Mouse (Mus musculus) erythroblast, embryonic 14.5 days (primary cell): ENCODE results near the gene Tmem191c. TPM values are rescaled to one million over a fixed set of nuclear protein-coding genes. Genes with fewer than 3 reads are reported as not detected.
A peak's percentile ranks its signal among the peaks of the same experiment; 100 is the strongest.

ENCODE experiments used
- H3K27me3 ChIP-seq: 2 replicates; pipeline ENCODE4 v1.6.1; 2012; ENCODE audit warnings: inconsistent platforms; ENCODE audit not compliant: control insufficient read depth
- H3K36me3 ChIP-seq: 2 replicates; pipeline ENCODE4 v1.6.1; 2012; ENCODE audit warnings: mild to moderate bottlenecking, inconsistent platforms; ENCODE audit not compliant: control insufficient read depth
- H3K4me1 ChIP-seq: 2 replicates; pipeline ENCODE4 v1.6.1; 2012; ENCODE audit warnings: inconsistent platforms; ENCODE audit not compliant: control insufficient read depth
- H3K4me3 ChIP-seq: replicated peaks from 2 replicates; pipeline ENCODE3; 2012; ENCODE audit warnings: moderate library complexity, mild to moderate bottlenecking, inconsistent platforms
- H3K9me3 ChIP-seq: 2 replicates; pipeline ENCODE4 v1.6.1; 2012; ENCODE audit warnings: low read length, inconsistent platforms, mixed read lengths; ENCODE audit not compliant: control insufficient read depth
- GATA1 ChIP-seq: IDR thresholded peaks from 2 replicates; pipeline ENCODE4 v1.6.1; 2012; ENCODE audit warnings: low read length, inconsistent platforms, mixed read lengths
- TAL1 ChIP-seq: IDR thresholded peaks from 3 replicates; pipeline ENCODE4 v1.6.1; 2012; ENCODE audit warnings: low read length, inconsistent platforms, mixed read lengths
- polyA plus RNA-seq: library from polyadenylated mRNA; stranded (reverse); fragments of >175 nt; gene quantifications from 2 replicates; pipeline ENCODE4 v1.2.3, GENCODE M21; 2012

The Tmem191c gene
- polyA plus RNA-seq, 1 experiment, result 0.20 TPM

GRCm38 (mm10) chr16:17307461-17307860 lies 31.6 kb downstream of the Tmem191c start:
- H3K36me3 ChIP-seq, result peaks cover 69% of the 10 kb centered on the region
- H3K9me3 ChIP-seq, result no peaks in the 10 kb centered on the region
- no peaks in the 10 kb centered on the region for H3K4me1 ChIP-seq
- H3K4me3 ChIP-seq, result no peak overlapping the region
- no peaks in the 10 kb centered on the region for H3K27me3 ChIP-seq
- TF ChIP-seq GATA1 (no peak), TAL1 (no peak)

GRCm38 (mm10) chr16:17309036-17309435 lies 33.2 kb downstream of the Tmem191c start:
- no peaks in the 10 kb centered on the region for H3K4me1 ChIP-seq
- no peaks in the 10 kb centered on the region for H3K9me3 ChIP-seq
- TF ChIP-seq TAL1, result no peak
- TF ChIP-seq GATA1, result no peak
- H3K4me3 ChIP-seq, result no peak overlapping the region
- H3K27me3 ChIP-seq, result no peaks in the 10 kb centered on the region
- H3K36me3 ChIP-seq, result peaks cover 66% of the 10 kb centered on the region

- no peaks in the 10 kb centered on the region for H3K4me1 ChIP-seq
- no peaks in the 10 kb centered on the region for H3K9me3 ChIP-seq
- H3K36me3 ChIP-seq, result peaks cover 63% of the 10 kb centered on the region
- H3K27me3 ChIP-seq, result no peaks in the 10 kb centered on the region
- no peak overlapping the region for H3K4me3 ChIP-seq
- TF ChIP-seq GATA1, result no peak
These were observed 36.7 kb downstream of the Tmem191c start for GRCm38 (mm10) chr16:17312531-17312930.

GRCm38 (mm10) chr16:17316554-17316953 lies 40.7 kb downstream of the Tmem191c start:
- Histone ChIP-seq H3K36me3 (peaks cover 51% of the 10 kb centered on the region), H3K27me3 (no peaks in the 10 kb centered on the region), H3K4me3 (no peak overlapping the region), H3K4me1 (no peaks in the 10 kb centered on the region), H3K9me3 (no peaks in the 10 kb centered on the region)
- TF ChIP-seq TAL1 (no peak), GATA1 (no peak)

- Histone ChIP-seq H3K4me1 (no peaks in the 10 kb centered on the region), H3K27me3 (no peaks in the 10 kb centered on the region), H3K9me3 (no peaks in the 10 kb centered on the region), H3K36me3 (peaks cover 47% of the 10 kb centered on the region), H3K4me3 (no peak overlapping the region)
- no peak for TF ChIP-seq TAL1
- no peak for TF ChIP-seq GATA1
These were observed 45.6 kb downstream of the Tmem191c start for GRCm38 (mm10) chr16:17321481-17321880.

GRCm38 (mm10) chr16:17324745-17325144 lies 48.9 kb downstream of the Tmem191c start:
- Histone ChIP-seq H3K4me1 (no peaks in the 10 kb centered on the region), H3K36me3 (peaks cover 28% of the 10 kb centered on the region), H3K27me3 (no peaks in the 10 kb centered on the region), H3K4me3 (no peak overlapping the region), H3K9me3 (no peaks in the 10 kb centered on the region)
- no peak for TF ChIP-seq GATA1
- TF ChIP-seq TAL1, result no peak

- H3K4me3 ChIP-seq, result no peak overlapping the region
- H3K36me3 ChIP-seq, result peaks cover 28% of the 10 kb centered on the region
- no peaks in the 10 kb centered on the region for H3K4me1 ChIP-seq
- H3K27me3 ChIP-seq, result no peaks in the 10 kb centered on the region
- TF ChIP-seq GATA1 (no peak), TAL1 (no peak)
- no peaks in the 10 kb centered on the region for H3K9me3 ChIP-seq
These were observed 50.2 kb downstream of the Tmem191c start for GRCm38 (mm10) chr16:17326064-17326463.

- TF ChIP-seq GATA1, result no peak
- TF ChIP-seq TAL1, result no peak
- Histone ChIP-seq H3K4me1 (no peaks in the 10 kb centered on the region), H3K36me3 (peaks cover 10% of the 10 kb centered on the region), H3K27me3 (no peaks in the 10 kb centered on the region), H3K9me3 (no peaks in the 10 kb centered on the region), H3K4me3 (no peak overlapping the region)
These were observed 54.1 kb downstream of the Tmem191c start for GRCm38 (mm10) chr16:17329848-17330570.

- peaks cover 5% of the 10 kb centered on the region for H3K36me3 ChIP-seq
- H3K9me3 ChIP-seq, result no peaks in the 10 kb centered on the region
- peak within 1 kb of the TSS; percentile 57 for H3K4me3 ChIP-seq
These were observed 55.2 kb downstream of the Tmem191c start, which contains the start of gene Serpind1 for GRCm38 (mm10) chr16:17331116-17331515. TSS of gene Serpind1 (plus strand) at chr16:17331371.

GRCm38 (mm10) chr16:17331855-17332254 lies 56.0 kb downstream of the Tmem191c start:
- Histone ChIP-seq H3K4me3 (peak overlapping the region; percentile 57), H3K9me3 (no peaks in the 10 kb centered on the region), H3K36me3 (peaks cover 8% of the 10 kb centered on the region), H3K27me3 (no peaks in the 10 kb centered on the region), H3K4me1 (no peaks in the 10 kb centered on the region)
- no peak for TF ChIP-seq TAL1
- no peak for TF ChIP-seq GATA1

More at GRCm38 (mm10) chr16:17331116-17331515, 55.2 kb downstream of the Tmem191c start, which contains the start of gene Serpind1:
- TF ChIP-seq GATA1 (no peak), TAL1 (no peak)
- Histone ChIP-seq H3K27me3 (no peaks in the 10 kb centered on the region), H3K4me1 (no peaks in the 10 kb centered on the region)

Other genes with a start within 250 kb of the Tmem191c start
- 0.10 TPM in 1 of 2 replicates, not detected in the other for gene Ypel1, start 206.4 kb upstream of the Tmem191c start, polyA plus RNA-seq
- 10.4 and 11.9 TPM in 2 replicates for gene Ppil2, start 164.8 kb upstream of the Tmem191c start, polyA plus RNA-seq
- gene 2610318N02Rik, start 150.9 kb upstream of the Tmem191c start, polyA plus RNA-seq, result 3.3 and 5.0 TPM in 2 replicates
- gene Sdf2l1, start 143.7 kb upstream of the Tmem191c start, polyA plus RNA-seq, result 8.8 and 9.0 TPM in 2 replicates
- 0.28 and 0.46 TPM in 2 replicates for gene Ydjc, start 131.5 kb upstream of the Tmem191c start, polyA plus RNA-seq
- gene Ccdc116, start 128.8 kb upstream of the Tmem191c start, polyA plus RNA-seq, result 0.02 and 0.03 TPM in 2 replicates
- gene Ube2l3, start 73.4 kb upstream of the Tmem191c start, polyA plus RNA-seq, result 11.7 and 11.9 TPM in 2 replicates
- not detected in 2 replicates for gene Rimbp3, start 67.5 kb upstream of the Tmem191c start, polyA plus RNA-seq
- gene Hic2, start 42.5 kb upstream of the Tmem191c start, polyA plus RNA-seq, result 0.13 and 0.20 TPM in 2 replicates
- gene Serpind1, start 55.3 kb downstream of the Tmem191c start, polyA plus RNA-seq, result 0.03 TPM in 1 of 2 replicates, not detected in the other
- gene Snap29, start 129.9 kb downstream of the Tmem191c start, polyA plus RNA-seq, result 0.49 and 0.66 TPM in 2 replicates
- 0.79 and 1.9 TPM in 2 replicates for gene Pi4ka, start 130.2 kb downstream of the Tmem191c start, polyA plus RNA-seq
- gene Crkl, start 175.9 kb downstream of the Tmem191c start, polyA plus RNA-seq, result 0.84 and 0.88 TPM in 2 replicates
- gene Aifm3, start 213.5 kb downstream of the Tmem191c start, polyA plus RNA-seq, result not detected in 2 replicates
- 0.59 and 0.78 TPM in 2 replicates for gene Lztr1, start 232.6 kb downstream of the Tmem191c start, polyA plus RNA-seq